Mouse (Mus musculus): ENCODE data around the gene Spdl1.

The Spdl1 gene

DNA sequence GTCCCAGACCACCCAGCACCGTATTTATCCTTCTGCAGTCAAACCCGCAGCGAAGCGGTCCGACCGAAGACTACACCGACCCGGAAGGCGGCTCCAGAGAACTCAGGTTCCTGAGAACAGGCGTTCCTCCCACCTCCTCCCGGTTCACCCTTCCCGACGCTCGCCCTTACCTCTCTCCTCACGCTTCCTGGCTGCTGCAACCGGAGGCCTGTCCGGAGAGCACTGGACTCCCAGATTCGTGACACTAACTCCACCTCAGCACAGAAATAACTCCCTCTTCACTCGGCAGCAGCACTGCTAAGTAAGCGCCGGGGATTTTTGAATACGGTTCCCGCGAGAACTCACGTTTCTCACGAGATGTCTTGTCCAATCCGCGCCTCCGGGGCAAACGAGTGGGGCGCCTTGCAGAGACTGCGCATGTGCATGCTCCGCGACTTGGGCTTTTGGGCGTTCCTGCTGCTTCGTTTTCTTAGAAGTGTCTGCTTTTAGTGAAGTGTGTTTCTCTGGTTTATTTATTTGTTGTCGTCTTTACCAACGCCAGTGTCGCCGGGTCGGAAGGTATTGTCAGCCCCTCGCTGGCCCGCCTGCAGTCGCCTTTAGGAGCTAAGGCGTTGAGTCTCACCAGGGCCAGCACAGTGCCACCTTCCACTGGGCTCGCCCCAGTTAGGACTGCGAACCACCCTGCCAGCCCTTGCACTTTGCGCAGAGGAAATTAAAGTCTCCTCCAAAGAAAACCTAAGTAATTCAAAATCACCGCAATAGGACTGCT is at the start of gene Spdl1:
Gene Spdl1, minus strand, starts transcription at position 324 of the 769 bp plus-strand sequence.
- in situ Hi-C loops (cut with MboI; ENCODE audit: low pct_unique_long_range_greater_than_20kb in 1 of 2, low sequenced_read_pairs in 2 of 2, unreplicated experiment in 1 of 2), result loop anchor here in 1 of 2 experiments (25.0 kb wide), 1 partner anchor 854 kb away; no protein-coding TSS in a partner anchor

DNA sequence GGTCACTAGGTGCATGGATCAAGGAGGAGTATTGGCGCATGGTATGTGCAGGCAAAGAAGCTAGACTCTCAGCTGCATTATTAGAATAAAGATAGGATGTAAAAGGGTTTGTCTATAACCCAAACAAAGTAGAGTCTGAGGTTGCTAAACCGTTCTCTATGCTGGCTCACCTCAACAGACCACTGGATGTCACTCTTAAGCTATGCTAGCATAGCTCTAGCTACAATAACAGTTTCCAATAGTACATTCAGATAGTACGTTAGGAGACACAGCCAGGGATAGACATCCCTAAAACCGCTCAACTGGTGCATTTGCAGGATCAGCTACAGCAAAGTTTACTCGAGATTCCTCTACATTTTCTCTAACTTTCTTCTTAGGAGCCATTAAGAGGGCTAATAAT is 48.1 kb upstream of the Spdl1 start:
- in situ Hi-C loops (cut with MboI; ENCODE audit: low pct_unique_long_range_greater_than_20kb in 1 of 2, low sequenced_read_pairs in 2 of 2, unreplicated experiment in 1 of 2), result no loop called here

DNA sequence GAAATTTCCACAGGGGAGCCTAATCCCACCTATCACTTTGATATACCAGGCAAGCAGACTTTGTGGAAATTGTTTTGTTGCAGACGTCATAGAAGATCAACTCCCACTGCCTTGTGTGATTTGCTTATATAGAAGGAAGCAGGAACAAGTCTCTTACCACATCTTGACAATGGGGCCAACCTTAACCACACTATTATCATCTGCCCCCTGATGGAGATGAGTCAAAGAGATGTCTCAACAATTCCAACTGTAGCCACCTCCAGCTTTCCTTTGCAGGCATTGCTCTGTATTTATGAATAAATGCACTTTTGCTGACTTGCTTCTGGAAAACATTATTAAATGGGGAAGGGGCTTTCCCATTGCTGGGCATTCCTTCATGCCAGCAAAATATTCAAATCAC is 46.2 kb upstream of the Spdl1 start:
- in situ Hi-C loops (cut with MboI; ENCODE audit: low pct_unique_long_range_greater_than_20kb in 1 of 2, low sequenced_read_pairs in 2 of 2, unreplicated experiment in 1 of 2), result no loop called here

DNA sequence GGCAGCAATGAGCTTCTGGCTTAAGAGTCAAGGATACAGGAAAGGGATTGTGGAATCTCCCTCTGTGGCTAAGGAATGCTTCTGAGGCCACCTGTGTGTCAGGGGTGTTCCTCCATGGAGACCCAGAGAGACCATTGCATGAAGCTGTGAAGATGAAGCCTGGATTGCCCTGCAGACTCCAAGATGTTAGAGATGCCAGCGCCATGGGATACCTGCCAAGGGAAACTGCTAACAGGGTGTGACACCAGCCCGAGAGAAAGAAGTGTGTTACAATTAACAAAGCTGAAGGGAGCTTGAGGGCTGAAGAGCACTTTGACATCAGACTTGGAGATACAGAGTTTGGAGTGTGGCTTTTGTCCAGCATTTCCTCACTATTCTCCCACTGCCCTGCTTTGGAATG is 40.4 kb upstream of the Spdl1 start:
- in situ Hi-C loops (cut with MboI; ENCODE audit: low pct_unique_long_range_greater_than_20kb in 1 of 2, low sequenced_read_pairs in 2 of 2, unreplicated experiment in 1 of 2), result no loop called here

DNA sequence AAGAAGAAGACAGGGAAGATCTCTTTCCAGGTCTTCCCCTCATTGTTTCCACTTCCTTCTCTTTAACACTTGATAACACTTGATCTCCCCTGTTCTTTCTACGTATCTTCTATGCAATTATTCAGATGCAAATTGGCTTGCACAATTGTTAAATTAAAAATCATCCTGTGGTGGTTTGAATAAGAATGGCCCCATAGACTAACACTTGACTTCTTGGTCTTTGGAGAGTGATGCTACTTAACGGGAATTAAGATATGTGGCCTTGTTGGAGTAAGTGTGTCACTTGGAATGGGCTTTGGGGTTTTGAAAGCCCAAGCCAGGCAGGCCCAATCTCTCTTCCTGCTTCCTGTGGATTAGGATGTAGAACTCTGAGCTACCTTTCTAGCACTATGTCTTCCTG is 39.0 kb upstream of the Spdl1 start:
- in situ Hi-C loops (cut with MboI; ENCODE audit: low pct_unique_long_range_greater_than_20kb in 1 of 2, low sequenced_read_pairs in 2 of 2, unreplicated experiment in 1 of 2), result no loop called here

DNA sequence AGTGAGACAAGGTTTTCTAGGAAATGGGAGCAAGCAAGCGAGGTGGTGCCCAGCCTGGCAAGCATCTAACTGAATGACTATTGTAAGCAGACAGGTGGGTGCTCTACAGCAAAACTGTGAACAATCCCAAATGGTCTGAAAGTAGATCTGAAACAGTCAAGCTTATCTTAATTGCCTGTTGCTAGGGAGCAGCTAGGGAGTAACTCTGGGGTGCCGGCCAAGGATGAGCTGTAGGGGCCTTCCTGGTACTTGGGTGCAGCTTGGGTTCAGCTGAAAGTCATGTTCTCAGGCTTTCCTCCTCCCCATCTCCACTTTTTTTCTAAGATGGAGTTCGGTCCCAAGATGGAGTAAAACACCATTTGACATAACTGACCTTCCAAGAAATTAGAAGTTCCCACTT is 38.5 kb upstream of the Spdl1 start:
- in situ Hi-C loops (cut with MboI; ENCODE audit: low pct_unique_long_range_greater_than_20kb in 1 of 2, low sequenced_read_pairs in 2 of 2, unreplicated experiment in 1 of 2), result no loop called here

GRCm38 (mm10) chr11:34871456-34871855 is 38.0 kb upstream of the Spdl1 start:
- in situ Hi-C loops (cut with MboI; ENCODE audit: low pct_unique_long_range_greater_than_20kb in 1 of 2, low sequenced_read_pairs in 2 of 2, unreplicated experiment in 1 of 2), result no loop called here

- in situ Hi-C loops (cut with MboI; ENCODE audit: low pct_unique_long_range_greater_than_20kb in 1 of 2, low sequenced_read_pairs in 2 of 2, unreplicated experiment in 1 of 2), result no loop called here
Measured at GRCm38 (mm10) chr11:34868626-34869025, 35.2 kb upstream of the Spdl1 start.

DNA sequence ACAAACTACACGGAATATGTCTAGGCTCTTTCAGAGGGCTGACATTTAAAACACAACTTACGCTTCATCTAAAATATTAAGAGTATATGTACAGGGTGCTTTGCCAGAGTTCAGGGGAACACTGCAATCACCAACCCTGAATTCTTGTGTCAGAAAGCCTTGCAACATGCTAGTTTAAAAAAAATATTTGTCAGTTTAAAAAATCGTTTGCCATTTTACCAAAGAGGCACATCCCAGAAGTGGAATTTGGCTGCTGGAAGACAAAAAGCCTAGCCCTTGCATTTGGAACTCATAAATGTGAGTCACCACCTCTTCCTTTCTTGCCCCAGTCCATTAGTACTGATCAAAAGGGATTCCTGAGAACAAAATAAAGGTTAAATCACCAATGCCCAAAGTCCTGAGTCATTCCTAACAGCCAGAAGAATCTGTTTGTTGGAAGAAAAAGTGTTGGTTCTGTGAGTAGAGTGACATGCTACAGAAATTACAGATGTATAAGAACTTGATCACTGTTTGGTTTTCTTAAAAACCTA is 32.4 kb upstream of the Spdl1 start:
- in situ Hi-C loops (cut with MboI; ENCODE audit: low pct_unique_long_range_greater_than_20kb in 1 of 2, low sequenced_read_pairs in 2 of 2, unreplicated experiment in 1 of 2), result no loop called here

- in situ Hi-C loops (cut with MboI; ENCODE audit: low pct_unique_long_range_greater_than_20kb in 1 of 2, low sequenced_read_pairs in 2 of 2, unreplicated experiment in 1 of 2), result no loop called here
Measured at GRCm38 (mm10) chr11:34865181-34865580, 31.7 kb upstream of the Spdl1 start.

GRCm38 (mm10) chr11:34856652-34857051 is 23.2 kb upstream of the Spdl1 start:
- in situ Hi-C loops (cut with MboI; ENCODE audit: low pct_unique_long_range_greater_than_20kb in 1 of 2, low sequenced_read_pairs in 2 of 2, unreplicated experiment in 1 of 2), result no loop called here

GRCm38 (mm10) chr11:34846268-34846652 is 12.8 kb upstream of the Spdl1 start:
- in situ Hi-C loops (cut with MboI; ENCODE audit: low pct_unique_long_range_greater_than_20kb in 1 of 2, low sequenced_read_pairs in 2 of 2, unreplicated experiment in 1 of 2), result loop anchor here in 1 of 2 experiments (25.0 kb wide), 1 partner anchor 841 kb away; no protein-coding TSS in a partner anchor

DNA sequence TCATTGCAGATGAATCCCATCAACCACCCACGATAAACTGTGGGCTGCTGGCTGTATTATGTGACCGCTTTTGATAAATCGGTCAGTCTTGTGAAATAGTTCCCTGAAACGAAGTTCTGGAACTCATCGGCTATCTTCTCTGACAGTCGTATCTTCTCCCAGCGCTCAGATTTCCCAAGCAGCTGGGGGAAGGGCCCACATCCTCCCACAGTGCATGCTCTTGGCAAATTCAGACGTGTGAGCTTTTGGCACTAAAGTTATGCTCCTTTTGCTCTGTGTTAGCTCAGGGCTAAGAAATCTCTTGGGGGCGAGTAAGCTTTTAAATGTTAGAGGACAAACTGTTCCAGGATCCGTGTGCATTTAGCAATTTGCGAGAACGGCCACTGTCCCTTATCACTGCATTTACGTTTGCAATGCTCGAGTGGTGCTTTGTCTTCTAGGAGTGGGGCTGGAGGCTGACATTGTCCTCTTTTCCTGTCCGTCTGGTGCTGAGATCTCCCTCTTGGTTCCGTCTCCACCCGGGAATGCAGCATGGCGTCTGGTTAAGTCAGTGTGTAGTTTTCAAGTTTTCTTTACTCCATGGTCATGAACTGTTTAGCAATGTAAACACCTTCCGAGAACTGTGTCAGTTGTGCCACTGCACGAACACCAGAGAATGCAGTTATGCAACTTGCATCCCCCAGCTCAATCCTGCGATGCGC is 12.3 kb upstream of the Spdl1 start:
- in situ Hi-C loops (cut with MboI; ENCODE audit: low pct_unique_long_range_greater_than_20kb in 1 of 2, low sequenced_read_pairs in 2 of 2, unreplicated experiment in 1 of 2), result loop anchor here in 1 of 2 experiments (25.0 kb wide), 1 partner anchor 842 kb away; no protein-coding TSS in a partner anchor

- in situ Hi-C loops (cut with MboI; ENCODE audit: low pct_unique_long_range_greater_than_20kb in 1 of 2, low sequenced_read_pairs in 2 of 2, unreplicated experiment in 1 of 2), result loop anchor here in 1 of 2 experiments (25.0 kb wide), 1 partner anchor 844 kb away; no protein-coding TSS in a partner anchor
Measured at GRCm38 (mm10) chr11:34843517-34843916, 10.1 kb upstream of the Spdl1 start.

DNA sequence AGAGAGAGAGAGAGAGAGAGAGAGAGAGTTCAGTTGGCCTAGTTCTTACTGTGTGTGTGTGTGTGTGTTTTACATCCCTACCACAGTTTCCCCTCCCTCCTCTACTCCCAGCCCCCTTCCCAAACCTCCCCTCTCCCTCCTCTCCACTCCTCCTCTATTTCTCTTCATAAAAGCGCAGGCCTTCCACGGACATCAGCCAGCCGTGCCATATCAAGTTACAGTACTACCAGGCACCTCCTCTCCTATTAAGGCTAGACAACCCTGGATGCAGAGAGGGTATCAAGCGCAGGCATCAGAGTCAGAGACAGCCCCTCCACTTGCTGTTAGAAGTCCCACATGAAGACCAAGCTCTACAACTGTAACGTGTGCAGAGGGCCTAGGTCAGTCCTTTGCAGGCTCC is 6.8 kb upstream of the Spdl1 start:
- in situ Hi-C loops (cut with MboI; ENCODE audit: low pct_unique_long_range_greater_than_20kb in 1 of 2, low sequenced_read_pairs in 2 of 2, unreplicated experiment in 1 of 2), result loop anchor here in 1 of 2 experiments (25.0 kb wide), 1 partner anchor 847 kb away; no protein-coding TSS in a partner anchor

- in situ Hi-C loops (cut with MboI; ENCODE audit: low pct_unique_long_range_greater_than_20kb in 1 of 2, low sequenced_read_pairs in 2 of 2, unreplicated experiment in 1 of 2), result loop anchor here in 1 of 2 experiments (25.0 kb wide), 1 partner anchor 848 kb away; no protein-coding TSS in a partner anchor
Measured at GRCm38 (mm10) chr11:34839051-34839450, 5.6 kb upstream of the Spdl1 start.

DNA sequence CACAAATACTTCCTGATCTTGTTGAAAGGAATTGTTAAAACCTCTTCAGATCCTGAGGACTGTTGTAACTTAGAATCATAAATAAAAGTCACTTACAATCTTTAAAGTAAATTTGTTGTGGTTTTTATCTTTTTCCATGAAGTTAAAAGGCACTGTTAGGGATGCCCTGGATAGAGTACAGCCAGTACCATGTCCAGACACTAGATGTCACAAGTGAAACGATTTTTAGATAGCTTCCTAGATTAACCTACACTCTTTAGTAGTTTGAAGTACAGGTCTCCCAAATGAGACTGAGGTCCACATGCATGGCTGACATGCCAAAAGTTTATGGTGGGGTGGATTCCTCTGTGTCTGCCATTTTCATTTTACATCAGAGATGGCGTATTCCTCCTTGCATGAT is 2.8 kb upstream of the Spdl1 start:
- in situ Hi-C loops (cut with MboI; ENCODE audit: low pct_unique_long_range_greater_than_20kb in 1 of 2, low sequenced_read_pairs in 2 of 2, unreplicated experiment in 1 of 2), result loop anchor here in 1 of 2 experiments (25.0 kb wide), 1 partner anchor 851 kb away; no protein-coding TSS in a partner anchor

GRCm38 (mm10) chr11:34832678-34833077 is 763 bp downstream of the Spdl1 start:
- in situ Hi-C loops (cut with MboI; ENCODE audit: low pct_unique_long_range_greater_than_20kb in 1 of 2, low sequenced_read_pairs in 2 of 2, unreplicated experiment in 1 of 2), result loop anchor here in 1 of 2 experiments (25.0 kb wide), 1 partner anchor 855 kb away; no protein-coding TSS in a partner anchor

DNA sequence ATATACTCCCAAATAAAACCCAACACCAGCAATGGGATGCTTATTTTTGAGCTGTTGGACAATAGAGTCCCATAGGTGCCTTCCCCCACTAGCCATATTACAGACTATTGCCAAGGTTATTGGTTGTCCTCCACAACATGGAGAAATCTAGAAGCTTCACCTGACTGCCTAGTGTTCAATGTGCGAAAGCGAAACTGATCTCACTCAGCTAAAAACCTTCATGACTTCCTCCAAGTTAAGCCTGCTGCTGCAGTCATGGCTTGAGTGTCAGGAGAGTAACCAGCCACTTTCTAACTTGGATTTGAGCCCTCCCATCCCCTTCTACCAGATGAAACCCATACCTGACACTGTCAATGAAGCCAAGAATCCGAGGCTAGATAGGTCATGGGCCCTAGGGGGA is 5.6 kb downstream of the Spdl1 start:
- in situ Hi-C loops (cut with MboI; ENCODE audit: low pct_unique_long_range_greater_than_20kb in 1 of 2, low sequenced_read_pairs in 2 of 2, unreplicated experiment in 1 of 2), result loop anchor here in 1 of 2 experiments (25.0 kb wide), 1 partner anchor 859 kb away; no protein-coding TSS in a partner anchor

All from mouse embryonic stem cell (cell line).